Mouse (Mus musculus) kidney, postnatal 36 days (tissue): ENCODE data around the gene Neo1.

Source experiments
- DNase-seq, 2 experiments: peaks; one replicate each; pipeline ENCODE4 v3.0.0; 2021 to 2022; ENCODE audit warnings: mixed read lengths in 2 of 2

Neo1 gene

DNA sequence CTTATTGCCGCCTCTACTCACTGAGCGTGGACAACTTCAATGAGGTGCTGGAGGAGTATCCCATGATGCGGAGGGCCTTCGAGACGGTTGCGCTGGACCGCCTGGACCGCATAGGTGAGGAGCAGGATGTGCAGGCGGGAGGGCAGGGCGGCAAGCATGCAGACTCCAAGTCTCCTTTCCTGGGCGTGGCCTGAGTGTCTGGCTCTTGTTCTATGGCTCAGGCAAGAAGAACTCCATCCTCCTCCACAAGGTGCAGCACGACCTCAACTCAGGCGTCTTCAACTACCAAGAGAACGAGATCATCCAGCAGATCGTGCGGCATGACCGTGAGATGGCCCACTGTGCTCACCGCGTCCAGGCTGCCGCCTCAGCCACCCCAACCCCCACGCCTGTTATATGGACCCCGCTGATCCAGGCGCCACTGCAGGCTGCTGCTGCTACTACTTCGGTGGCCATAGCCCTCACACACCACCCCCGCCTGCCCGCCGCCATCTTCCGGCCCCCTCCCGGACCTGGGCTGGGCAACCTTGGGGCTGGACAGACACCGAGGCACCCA is 177.1 kb downstream of the Neo1 start:
- peak in 1 of 2 experiments; percentile 4 for DNase-seq

DNA sequence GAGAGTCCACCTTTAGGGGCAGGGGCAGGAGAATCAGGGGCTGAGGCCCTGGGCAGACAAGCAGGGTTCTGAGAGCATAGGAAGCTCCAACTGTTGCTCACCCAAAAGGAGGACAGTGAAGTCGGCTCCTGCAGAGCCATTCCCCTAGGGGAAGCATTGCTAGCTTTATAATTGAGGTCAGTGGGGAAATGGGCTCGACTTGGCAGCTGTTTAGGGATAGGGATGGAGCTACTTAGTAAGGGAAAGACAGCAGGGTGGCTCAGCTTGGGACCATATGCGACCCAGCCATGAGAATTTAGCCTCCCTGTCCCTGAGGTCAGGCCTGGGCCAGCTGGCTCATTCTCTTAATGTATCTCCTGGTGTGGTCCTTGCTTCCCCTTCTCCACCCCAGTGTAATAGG is 181.3 kb downstream of the Neo1 start:
- DNase-seq, result no peak

DNA sequence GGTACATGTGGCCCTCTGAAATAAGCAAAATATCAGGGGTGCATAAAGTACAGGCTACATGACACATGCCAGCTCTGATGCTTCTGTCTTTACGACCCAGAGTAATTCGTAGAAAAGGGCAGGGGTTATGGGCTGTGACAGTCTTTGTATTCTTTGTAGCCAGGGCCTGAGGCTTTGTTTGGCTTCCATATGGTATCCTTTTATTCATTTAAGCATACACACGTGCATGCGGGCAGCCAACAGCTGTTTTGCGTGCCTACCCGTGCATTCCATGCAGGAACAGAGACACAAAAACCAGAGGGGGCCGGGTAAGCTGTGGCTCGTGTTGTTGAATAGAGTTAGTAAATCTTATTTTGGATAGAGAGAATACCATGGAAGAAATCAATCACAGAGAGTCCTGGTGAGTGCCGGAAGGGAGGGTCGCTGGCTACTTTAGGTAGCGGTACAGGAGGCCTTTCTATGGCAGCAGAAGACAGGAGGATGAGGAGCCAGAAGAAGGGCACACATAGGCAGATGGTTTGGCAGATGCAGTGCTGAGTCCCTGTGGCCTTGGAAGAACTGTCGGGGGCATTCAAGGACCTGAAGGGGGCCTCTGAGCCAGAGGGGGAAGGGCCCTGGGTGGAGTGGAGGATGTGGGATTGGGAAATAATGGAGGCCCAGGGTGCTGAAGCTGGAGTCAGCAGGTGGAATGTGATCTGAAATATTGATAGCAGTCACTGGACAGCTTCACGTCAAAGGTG is 186.5 kb downstream of the Neo1 start:
- no peak for DNase-seq

DNA sequence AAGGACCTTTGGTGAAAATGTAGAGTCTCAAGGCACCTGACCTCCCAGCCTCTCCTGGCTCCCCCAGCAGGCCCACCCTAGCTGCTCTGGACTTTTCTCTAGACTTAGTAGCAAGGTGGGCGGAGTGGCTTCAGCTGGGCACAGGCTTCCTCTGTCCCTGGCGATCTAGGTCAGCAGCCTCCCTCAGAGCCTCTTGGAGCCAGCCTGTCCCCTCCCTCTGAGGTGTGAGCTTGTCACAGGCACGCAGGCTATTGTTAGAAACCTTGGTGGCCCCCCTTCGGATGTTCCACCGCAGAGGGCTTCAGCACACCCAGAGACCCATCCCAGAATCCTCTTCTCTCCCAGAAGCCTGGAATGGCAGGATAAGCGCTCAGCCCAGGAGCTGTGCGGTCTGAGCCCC is 188.6 kb downstream of the Neo1 start:
- no peak for DNase-seq

DNA sequence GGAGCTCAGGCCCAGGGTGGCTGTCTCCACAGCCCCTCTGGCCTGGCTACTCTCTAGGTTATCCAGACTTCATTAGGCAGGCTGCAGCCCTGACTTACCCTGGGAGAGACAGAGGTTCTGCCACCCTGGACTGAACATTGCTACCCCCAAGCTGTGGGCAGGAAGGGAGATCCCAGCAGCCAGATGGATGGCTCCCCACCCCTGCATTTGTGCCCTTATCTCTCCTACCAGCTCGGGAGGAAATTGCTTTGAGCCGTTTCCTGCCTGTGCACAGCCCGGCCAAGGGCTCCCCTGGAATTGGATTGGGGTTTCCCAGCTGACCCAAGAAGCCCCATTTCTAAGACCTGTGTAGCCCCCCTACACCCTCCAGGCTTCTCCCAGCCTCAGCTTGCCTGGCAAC is 189.2 kb downstream of the Neo1 start:
- DNase-seq, result no peak

DNA sequence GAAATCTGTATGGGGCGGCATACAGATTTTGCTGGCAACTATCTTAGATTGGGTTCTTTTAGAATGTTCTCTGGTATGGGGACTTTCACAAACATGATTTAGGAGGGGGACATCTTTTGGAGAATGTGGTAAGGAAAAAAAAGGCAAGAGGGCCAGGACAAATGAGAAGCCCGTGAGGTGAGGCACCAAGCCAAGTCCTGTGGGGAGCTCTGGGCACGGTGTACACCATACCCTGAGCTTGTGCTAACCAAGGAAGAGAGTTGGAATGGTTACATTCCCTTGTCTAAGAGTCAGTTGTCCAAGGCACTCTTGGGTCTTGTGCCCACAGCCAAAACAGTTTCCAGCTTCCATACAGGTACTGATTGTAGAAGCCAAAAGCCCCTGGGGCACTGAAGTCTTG is 191.6 kb downstream of the Neo1 start:
- DNase-seq, result no peak

DNA sequence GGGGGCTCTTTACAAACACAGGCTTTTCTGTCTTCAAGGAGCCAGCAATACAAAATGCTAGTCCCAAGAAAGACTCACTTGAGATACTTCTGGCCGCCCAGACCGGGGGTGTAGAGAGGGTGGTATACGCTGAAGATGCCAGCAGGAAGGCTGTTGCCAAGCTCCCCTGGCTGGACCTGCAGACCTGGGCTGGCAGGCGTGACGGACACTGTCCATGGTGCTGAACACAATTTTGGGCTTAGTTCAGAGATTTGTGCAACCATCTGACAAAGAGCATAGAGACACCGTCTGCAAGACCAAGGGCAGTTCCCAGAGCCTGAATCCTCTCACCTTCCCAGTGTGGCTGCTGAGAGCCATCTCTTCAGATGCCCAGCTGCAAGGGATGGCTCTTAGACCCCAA is 194.6 kb downstream of the Neo1 start:
- DNase-seq, result peak; percentile 62 to 86

DNA sequence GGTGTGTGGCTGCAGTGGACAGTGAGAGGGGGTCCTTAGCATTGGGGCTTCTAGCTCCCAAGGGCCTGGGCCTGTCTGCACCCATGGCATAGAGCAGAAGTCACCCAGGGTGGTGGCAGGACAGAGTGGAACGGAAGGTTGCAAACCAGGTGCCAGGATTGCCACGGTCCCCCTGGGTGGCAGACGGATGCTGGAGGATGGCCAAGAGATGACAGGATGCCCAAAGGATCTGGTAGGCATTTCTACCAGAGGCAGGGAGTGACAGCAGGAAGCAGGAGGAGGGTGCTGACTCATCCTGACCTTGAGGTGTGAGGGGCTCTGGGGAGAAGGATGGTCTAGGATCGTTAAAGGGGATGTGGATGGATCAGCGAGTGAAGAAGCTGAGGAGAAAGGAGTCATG is 197.7 kb downstream of the Neo1 start:
- no peak for DNase-seq

DNA sequence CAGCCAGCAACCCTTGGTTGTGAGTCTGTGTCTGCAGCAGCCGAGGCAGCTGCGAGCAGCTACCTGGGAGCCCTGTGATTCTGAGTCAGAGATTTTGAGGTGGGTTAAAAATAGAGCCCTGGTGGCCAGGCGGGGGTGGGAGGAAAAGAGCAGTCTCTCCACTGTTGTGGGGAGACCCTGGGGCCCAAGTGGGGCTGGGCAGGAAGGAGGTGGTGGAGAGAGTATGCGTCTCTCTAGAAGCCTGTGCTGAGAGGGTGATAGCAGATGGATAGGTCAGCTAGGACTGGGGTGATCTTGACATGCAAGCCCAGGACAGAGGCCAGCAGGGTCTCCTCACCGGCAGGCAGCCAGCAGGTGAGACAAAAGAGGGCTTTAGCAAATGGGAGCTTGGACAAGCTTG is 199.1 kb downstream of the Neo1 start:
- no peak for DNase-seq

DNA sequence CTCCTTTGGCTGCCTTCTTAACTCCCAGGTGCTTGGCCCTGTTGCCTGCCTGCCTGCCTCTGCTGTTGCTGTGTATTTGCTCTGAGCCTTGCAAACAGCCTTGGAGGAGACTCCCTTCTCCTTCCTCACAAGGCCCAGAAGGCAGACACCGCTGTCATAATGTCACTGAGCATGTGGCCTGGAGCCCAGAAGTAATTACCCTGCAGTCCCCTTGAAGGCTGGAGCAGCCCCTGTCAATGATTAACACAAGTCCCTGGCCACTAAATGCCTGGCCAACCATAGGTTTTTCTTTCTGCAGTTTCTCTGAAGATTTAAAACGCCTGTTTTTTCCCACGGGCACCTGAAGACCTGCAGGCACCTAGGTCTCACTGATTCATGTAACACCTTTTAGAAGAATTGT is 203.3 kb downstream of the Neo1 start:
- peak; percentile 63 to 67 for DNase-seq

DNA sequence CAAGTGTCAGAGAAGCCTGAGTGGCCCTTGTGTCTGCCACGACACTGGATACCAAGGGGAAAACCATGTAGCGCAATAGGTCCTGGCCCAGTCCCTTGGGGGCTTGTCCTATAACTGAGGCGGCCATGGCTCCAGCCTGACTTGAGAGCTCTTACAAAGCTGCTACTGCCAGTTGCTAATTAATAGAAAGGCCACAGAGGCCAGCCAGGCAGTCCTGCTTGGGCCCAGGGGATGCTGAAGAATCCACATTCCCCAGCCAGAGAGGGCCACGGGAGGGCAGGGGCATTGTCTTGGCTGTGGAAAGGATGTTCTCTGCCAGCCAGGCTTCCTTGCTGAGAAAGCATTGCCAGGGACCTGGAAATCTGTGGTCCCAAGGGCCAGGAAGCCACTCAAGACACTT is 206.6 kb downstream of the Neo1 start:
- peak in 1 of 2 experiments; percentile 3 for DNase-seq
